In the genomic region with DNA sequence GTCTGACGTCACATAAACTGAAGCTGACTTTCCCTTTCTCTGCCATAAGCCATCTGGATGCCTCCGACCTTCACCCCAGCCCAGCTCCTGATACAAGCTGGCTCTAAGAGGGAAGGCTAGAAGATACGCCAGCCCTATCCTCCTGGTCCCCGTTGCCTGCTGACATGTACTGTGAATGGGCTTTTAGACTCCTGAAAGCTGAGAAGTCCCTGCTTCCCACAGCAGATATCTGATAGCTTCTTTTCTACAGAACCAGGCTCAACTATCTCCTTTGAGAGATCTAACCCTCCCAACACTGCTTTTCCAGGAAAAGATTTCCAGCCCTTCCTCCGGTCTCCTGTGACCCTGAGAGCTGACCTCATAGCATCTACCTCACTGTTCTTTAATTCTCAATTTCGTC, we compare ENCODE assay signal across 29 mouse cellular contexts. TPM values are rescaled to one million over a fixed set of nuclear protein-coding genes. Genes with fewer than 3 reads are reported as not detected.
A peak's percentile ranks its signal among the peaks of the same experiment; 100 is the strongest.
DNase-seq lines count a peak whose midpoint lies in the region; ATAC-seq and TF ChIP-seq lines count a peak whose summit lies in the region.
"Had no signal": no experiment of that assay in that cellular context is flagged by ENCODE, and none has a peak within 500 bp of the region (broad histone marks: within the 10 kb centered on the region; RNA-seq: fewer than 3 reads in every experiment).

No protein-coding gene starts in this region.

- H3K36me3 ChIP-seq in embryonic facial prominence, embryonic 11.5 days (replicated peaks; ENCODE audit: control insufficient read depth, insufficient read depth, low read depth, low read length) = no peaks in the 10 kb centered on the region
- H3K36me3 ChIP-seq in embryonic facial prominence, embryonic 10.5 days (replicated peaks) = no peaks in the 10 kb centered on the region
- no peaks in the 10 kb centered on the region for H3K36me3 ChIP-seq in heart, embryonic 14.5 days (ENCODE audit: control insufficient read depth, insufficient read depth, low read length)
- no peaks in the 10 kb centered on the region for H3K36me3 ChIP-seq in lung, embryonic 14.5 days (ENCODE audit: insufficient read depth)
- H3K36me3 ChIP-seq in lung, postnatal 0 days (ENCODE audit: insufficient read depth, low read length) = no peaks in the 10 kb centered on the region
- no peaks in the 10 kb centered on the region for H3K36me3 ChIP-seq in embryonic facial prominence, embryonic 15.5 days
- H3K36me3 ChIP-seq: embryonic facial prominence, embryonic 13.5 days; forebrain, embryonic 12.5 days; hindbrain, embryonic 10.5 days; limb, embryonic 12.5 days; liver, embryonic 12.5 days; midbrain, embryonic 15.5 days had no signal

- H3K4me3 ChIP-seq in embryonic facial prominence, embryonic 11.5 days (ENCODE audit: low read depth, low read length) = no peak overlapping the region
- H3K4me3 ChIP-seq in embryonic facial prominence, embryonic 10.5 days = no peak overlapping the region
- H3K4me3 ChIP-seq in heart, embryonic 14.5 days (ENCODE audit: control insufficient read depth in 1 of 2, insufficient read depth in 1 of 2, low read depth in 1 of 2, low read length in 2 of 2) = no peak overlapping the region
- H3K4me3 ChIP-seq in lung, embryonic 14.5 days (ENCODE audit: low read depth, low read length) = no peak overlapping the region
- H3K4me3 ChIP-seq in lung, postnatal 0 days (ENCODE audit: low read depth, low read length) = no peak overlapping the region
- H3K4me3 ChIP-seq in embryonic facial prominence, embryonic 15.5 days (replicated peaks) = no peak overlapping the region
- H3K4me3 ChIP-seq in left cerebral cortex, adult 2 months = no peak overlapping the region
- H3K4me3 ChIP-seq: embryonic facial prominence, embryonic 13.5 days; forebrain, embryonic 12.5 days; limb, embryonic 12.5 days; liver, embryonic 12.5 days; midbrain, embryonic 15.5 days had no signal

- intact Hi-C loops in left cerebral cortex, adult 2 months (cut with DNase I) = no loop called here

- no peak for TF ChIP-seq EP300 in lung, postnatal 0 days (IDR thresholded peaks at IDR 0.05)

- no peaks in the 10 kb centered on the region for H3K9me3 ChIP-seq in embryonic facial prominence, embryonic 11.5 days (replicated peaks; ENCODE audit: control insufficient read depth, low read length)
- peaks cover 7% of the 10 kb centered on the region; the same call in 1 of the 2 replicates for H3K9me3 ChIP-seq in embryonic facial prominence, embryonic 10.5 days
- H3K9me3 ChIP-seq in heart, embryonic 14.5 days (ENCODE audit: control insufficient read depth, low read length) = no peaks in the 10 kb centered on the region
- H3K9me3 ChIP-seq in lung, embryonic 14.5 days (ENCODE audit: low read depth, low read length) = no peaks in the 10 kb centered on the region
- no peaks in the 10 kb centered on the region for H3K9me3 ChIP-seq in lung, postnatal 0 days (ENCODE audit: low read length)
- 0 out of 2 replicates have a peak, but pooled peaks cover 1% of the 10 kb centered on the region for H3K9me3 ChIP-seq in embryonic facial prominence, embryonic 15.5 days (replicated peaks)
- H3K9me3 ChIP-seq: forebrain, embryonic 12.5 days; limb, embryonic 12.5 days; liver, embryonic 12.5 days; midbrain, embryonic 15.5 days had no signal

- no peak for TF ChIP-seq CTCF in lung, embryonic 14.5 days (IDR thresholded peaks at IDR 0.05; ENCODE audit: low read depth)
- TF ChIP-seq CTCF in lung, postnatal 0 days (IDR thresholded peaks at IDR 0.05) = no peak
- TF ChIP-seq CTCF in left cerebral cortex, adult 2 months (IDR thresholded peaks at IDR 0.05) = no peak

- H3K27ac ChIP-seq in embryonic facial prominence, embryonic 11.5 days (replicated peaks; ENCODE audit: low read depth, low read length) = no peak overlapping the region
- H3K27ac ChIP-seq in embryonic facial prominence, embryonic 10.5 days (replicated peaks) = no peak overlapping the region
- H3K27ac ChIP-seq in heart, embryonic 14.5 days (replicated peaks in 1 of 2; ENCODE audit: control insufficient read depth in 1 of 2, insufficient read depth in 1 of 2, low read depth in 2 of 2, low read length in 2 of 2) = no peak overlapping the region
- no peak overlapping the region for H3K27ac ChIP-seq in lung, embryonic 14.5 days (ENCODE audit: low read depth)
- no peak overlapping the region for H3K27ac ChIP-seq in lung, postnatal 0 days (ENCODE audit: low read length)
- H3K27ac ChIP-seq in embryonic facial prominence, embryonic 15.5 days (replicated peaks) = no peak overlapping the region
- H3K27ac ChIP-seq in left cerebral cortex, adult 2 months = no peak overlapping the region
- H3K27ac ChIP-seq: embryonic facial prominence, embryonic 13.5 days; forebrain, embryonic 12.5 days; limb, embryonic 12.5 days; liver, embryonic 12.5 days; macrophage; midbrain, embryonic 15.5 days had no signal

- H3K4me1 ChIP-seq in embryonic facial prominence, embryonic 11.5 days (ENCODE audit: control insufficient read depth, insufficient read depth, low read length) = no peaks in the 10 kb centered on the region
- peaks cover 20% of the 10 kb centered on the region for H3K4me1 ChIP-seq in embryonic facial prominence, embryonic 10.5 days
- peaks cover 13% of the 10 kb centered on the region in 2 experiments for H3K4me1 ChIP-seq in heart, embryonic 14.5 days (ENCODE audit: control insufficient read depth in 2 of 2, insufficient read depth in 2 of 2, low read length in 2 of 2)
- no peaks in the 10 kb centered on the region for H3K4me1 ChIP-seq in lung, embryonic 14.5 days (ENCODE audit: insufficient read depth)
- peaks cover 5% of the 10 kb centered on the region; the same call in 1 of the 2 replicates for H3K4me1 ChIP-seq in lung, postnatal 0 days (ENCODE audit: insufficient read depth, low read depth, low read length)
- 0 out of 2 replicates have a peak, but pooled peaks cover 5% of the 10 kb centered on the region for H3K4me1 ChIP-seq in embryonic facial prominence, embryonic 15.5 days

- H3K9ac ChIP-seq in embryonic facial prominence, embryonic 11.5 days (replicated peaks; ENCODE audit: low read length) = no peak overlapping the region
- no peak overlapping the region for H3K9ac ChIP-seq in heart, embryonic 14.5 days (ENCODE audit: low read length)
- H3K9ac ChIP-seq in lung, embryonic 14.5 days = no peak overlapping the region
- H3K9ac ChIP-seq in lung, postnatal 0 days (replicated peaks; ENCODE audit: low read depth) = no peak overlapping the region
- no peak overlapping the region for H3K9ac ChIP-seq in embryonic facial prominence, embryonic 15.5 days
- H3K9ac ChIP-seq: forebrain, embryonic 12.5 days; forebrain, postnatal 0 days; limb, embryonic 12.5 days; liver, embryonic 12.5 days; liver, postnatal 0 days; midbrain, embryonic 15.5 days had no signal

- 34% methylated on average over 6 of the region's 6 CpGs for WGBS in embryonic facial prominence, embryonic 11.5 days
- whole genome bisulfite sequencing in embryonic facial prominence, embryonic 10.5 days = 39% methylated on average over 6 of the region's 6 CpGs
- 29% methylated on average over 6 of the region's 6 CpGs for WGBS in heart, embryonic 14.5 days
- WGBS in lung, embryonic 14.5 days = 41% methylated on average over 6 of the region's 6 CpGs
- WGBS in lung, postnatal 0 days = 44% methylated on average over 6 of the region's 6 CpGs
- WGBS in embryonic facial prominence, embryonic 15.5 days = 34% methylated on average over 6 of the region's 6 CpGs

- H3K27me3 ChIP-seq in embryonic facial prominence, embryonic 11.5 days (ENCODE audit: control insufficient read depth, insufficient read depth, low read length) = no peaks in the 10 kb centered on the region
- no peaks in the 10 kb centered on the region for H3K27me3 ChIP-seq in embryonic facial prominence, embryonic 10.5 days (replicated peaks; ENCODE audit: low read depth, poor library complexity, severe bottlenecking)
- no peaks in the 10 kb centered on the region for H3K27me3 ChIP-seq in heart, embryonic 14.5 days (ENCODE audit: control insufficient read depth, insufficient read depth, low read length)
- no peaks in the 10 kb centered on the region for H3K27me3 ChIP-seq in lung, embryonic 14.5 days (ENCODE audit: insufficient read depth, low read length)
- H3K27me3 ChIP-seq in lung, postnatal 0 days (replicated peaks; ENCODE audit: insufficient read depth, low read length) = no peaks in the 10 kb centered on the region
- H3K27me3 ChIP-seq in embryonic facial prominence, embryonic 15.5 days = no peaks in the 10 kb centered on the region
- H3K27me3 ChIP-seq: CH12.LX; embryonic facial prominence, embryonic 13.5 days; forebrain, embryonic 12.5 days; midbrain, embryonic 15.5 days had no signal

- H3K4me2 ChIP-seq in embryonic facial prominence, embryonic 11.5 days (ENCODE audit: low read depth, low read length) = no peak overlapping the region
- peak overlapping the region; percentile 57; the same call in 1 of the 2 replicates for H3K4me2 ChIP-seq in heart, embryonic 14.5 days (ENCODE audit: low read length)
- no peak overlapping the region for H3K4me2 ChIP-seq in lung, embryonic 14.5 days
- no peak overlapping the region for H3K4me2 ChIP-seq in lung, postnatal 0 days (replicated peaks; ENCODE audit: low read depth, low read length)
- no peak overlapping the region for H3K4me2 ChIP-seq in embryonic facial prominence, embryonic 15.5 days (replicated peaks)

- no peak; the same call in 1 of the 2 replicates for ATAC-seq in embryonic facial prominence, embryonic 11.5 days (replicated peaks; ENCODE audit: insufficient number of reproducible peaks, low FRiP score, low TSS enrichment, low read depth)
- no peak for ATAC-seq in heart, embryonic 14.5 days (ENCODE audit: insufficient number of reproducible peaks, insufficient read depth, low FRiP score, low read depth)
- 0 out of 2 replicates have a peak, but pooled peaks have one; percentile 41 for ATAC-seq in lung, embryonic 14.5 days (ENCODE audit: insufficient read depth)
- no peak for ATAC-seq in lung, postnatal 0 days
- peak; percentile 43 for ATAC-seq in embryonic facial prominence, embryonic 15.5 days (ENCODE audit: insufficient number of reproducible peaks, low FRiP score, low TSS enrichment, low read depth)
- ATAC-seq: intestine, postnatal 0 days had no signal

- DNase-seq in embryonic facial prominence, embryonic 11.5 days (ENCODE audit: low spot score) = peak; percentile 8
- DNase-seq in embryonic facial prominence, embryonic 10.5 days (ENCODE audit: low spot score) = no peak
- DNase-seq in heart, adult 18-20 months = no peak
- DNase-seq in lung, embryonic 14.5 days = no peak
- DNase-seq in lung, postnatal 0 days (ENCODE audit: low spot score) = no peak
- no peak for DNase-seq in left cerebral cortex, adult 2 months (ENCODE audit: extremely low spot score in 1 of 2, low spot score in 2 of 2)
- DNase-seq: adrenal gland, postnatal 10 days; cerebellum, adult 11 months; cerebellum, adult 9-10 months; cerebellum, postnatal 36 days; forebrain, postnatal 0 days; kidney, adult 9 months; kidney, postnatal 10 days; layer of hippocampus, postnatal 36 days; liver, postnatal 0 days; lung, postnatal 10 days; right cerebral cortex, adult 18-20 months; right cerebral cortex, postnatal 4 days had no signal

RNA-seq across cellular contexts. Expression of a gene that starts 49.9 kb away (rescaled TPM):
- polyA plus RNA-seq in embryonic facial prominence, embryonic 11.5 days (2014; fragmentation: Nextera tagmentation; extraction: Ambion mirVana) = 17.4 and 20.7 TPM in 2 replicates
- polyA plus RNA-seq in embryonic facial prominence, embryonic 10.5 days (2016; fragmentation: Nextera tagmentation; extraction: Ambion mirVana) = 12.7 and 14.0 TPM in 2 replicates
- 14.5 and 17.8 TPM in 2 replicates for polyA plus RNA-seq in heart, embryonic 14.5 days (2014; fragmentation: Nextera tagmentation; extraction: Ambion mirVana)
- total RNA-seq in heart, adult 18-20 months (2021) = 10 to 100 TPM; 24.7 to 27.3 TPM
- 23.0 and 27.6 TPM in 2 replicates for polyA plus RNA-seq in lung, embryonic 14.5 days (2014; fragmentation: Nextera tagmentation; extraction: Ambion mirVana)
- polyA plus RNA-seq in lung, postnatal 0 days (2015; fragmentation: Nextera tagmentation; extraction: Ambion mirVana) = 12.2 and 15.7 TPM in 2 replicates
- 13.1 and 14.5 TPM in 2 replicates for polyA plus RNA-seq in embryonic facial prominence, embryonic 15.5 days (2015; fragmentation: Nextera tagmentation; extraction: Ambion mirVana)
- total RNA-seq in left cerebral cortex, adult 2 months (2021) = 10 to 100 TPM; 55.9 to 71.6 TPM

Comparison
In these comparisons a context has a peak if more than half of its experiments do, and no peak if none do; other contexts are left out.
1. ATAC-seq: peak in lung, embryonic 14.5 days (single experiment) and embryonic facial prominence, embryonic 15.5 days (single experiment); none in embryonic facial prominence, embryonic 11.5 days (single experiment), heart, embryonic 14.5 days (single experiment) and lung, postnatal 0 days (single experiment).